ENCODE assay signal across 20 mouse cellular contexts in the genomic region with DNA sequence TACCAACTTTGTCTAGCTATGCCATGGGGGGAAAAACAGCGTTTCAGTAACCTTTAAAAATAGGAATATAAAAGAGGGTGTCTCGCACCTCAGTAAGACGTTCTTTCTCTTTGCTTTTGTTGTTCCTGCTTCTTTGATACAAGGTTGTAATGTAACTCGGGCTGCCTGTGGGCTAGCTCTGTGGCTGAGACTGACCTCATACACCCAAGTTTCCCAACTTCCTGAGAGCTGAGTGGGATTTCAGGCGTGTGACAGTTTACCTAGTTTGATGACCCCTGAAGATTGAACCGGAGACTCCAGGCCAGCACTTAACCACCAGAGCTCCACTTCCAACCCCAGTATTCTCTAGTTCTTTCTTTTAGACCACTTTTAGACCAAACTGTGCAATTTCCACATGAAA.
"Had no signal": no experiment of that assay in that cellular context is flagged by ENCODE, and none has a peak within 500 bp of the region (broad histone marks: within the 10 kb centered on the region; RNA-seq: fewer than 3 reads in every experiment).

No protein-coding gene starts in this region.

- H3K27me3 ChIP-seq: kidney, embryonic 15.5 days; lung, embryonic 15.5 days had no signal

- H3K9ac ChIP-seq: kidney, embryonic 15.5 days; liver, embryonic 14.5 days; lung, embryonic 15.5 days had no signal

- H3K9me3 ChIP-seq: kidney, embryonic 15.5 days; lung, embryonic 15.5 days had no signal

- DNase-seq: kidney, adult 11 months; kidney, adult 8-10 months; kidney, postnatal 10 days; kidney, postnatal 36 days; layer of hippocampus, postnatal 36 days; lung, adult 18-20 months; lung, postnatal 10 days; midbrain, embryonic 14.5 days; right cerebral cortex, adult 18-20 months; right cerebral cortex, postnatal 14 days; right cerebral cortex, postnatal 4 days; thymus, adult 18-20 months; thymus, postnatal 36 days had no signal

- H3K4me3 ChIP-seq: kidney, embryonic 15.5 days; left cerebral cortex, adult 2 months; lung, embryonic 15.5 days had no signal

- H3K27ac ChIP-seq: kidney, embryonic 15.5 days; left cerebral cortex, adult 2 months; liver, embryonic 14.5 days; lung, embryonic 15.5 days; macrophage; stomach, postnatal 0 days had no signal

- H3K36me3 ChIP-seq: kidney, embryonic 15.5 days; lung, embryonic 15.5 days had no signal

- H3K4me2 ChIP-seq: kidney, embryonic 15.5 days; lung, embryonic 15.5 days; midbrain, embryonic 11.5 days had no signal

- H3K4me1 ChIP-seq: kidney, embryonic 15.5 days; lung, embryonic 15.5 days had no signal
